Mouse (Mus musculus) hindbrain, embryonic 14.5 days (tissue): ENCODE data around the gene Tspan31. TPM values are rescaled to one million over a fixed set of nuclear protein-coding genes. Genes with fewer than 3 reads are reported as not detected.

Experiments used
- ATAC-seq: fragments of 200-750 bp; cut with Nextera tagmentation; 2 replicates; pipeline ENCODE4 v1.8.0; 2017; ENCODE audit warnings: moderate number of reproducible peaks, mild to moderate bottlenecking, moderate TSS enrichment, moderate library complexity; ENCODE audit not compliant: low FRiP score
- DNase-seq: peaks from one replicate; pipeline ENCODE4 v3.0.0-alpha.2; 2015; ENCODE audit warnings: low spot score
- H3K27ac ChIP-seq: fragments of 300-500 bp; sonication (generic); 2 replicates; pipeline ENCODE4 v1.5.1; 2014; ENCODE audit warnings: mild to moderate bottlenecking, moderate library complexity
- H3K27me3 ChIP-seq: fragments of 300-500 bp; sonication (generic); 2 replicates; pipeline ENCODE4 v1.6.1; 2014; ENCODE audit warnings: mild to moderate bottlenecking, low read length, mixed read lengths; ENCODE audit not compliant: control insufficient read depth, insufficient read depth
- H3K36me3 ChIP-seq: fragments of 300-500 bp; sonication (generic); replicated peaks from 2 replicates; pipeline ENCODE4 v1.6.1; 2014; ENCODE audit not compliant: control insufficient read depth, insufficient read depth
- H3K4me1 ChIP-seq: fragments of 300-500 bp; sonication (generic); replicated peaks from 2 replicates; pipeline ENCODE4 v1.6.1; 2014; ENCODE audit warnings: antibody characterized with exemption, low read length, mixed read lengths; ENCODE audit not compliant: control insufficient read depth, insufficient read depth
- H3K4me2 ChIP-seq: fragments of 300-500 bp; sonication (generic); replicated peaks from 2 replicates; pipeline ENCODE4 v1.6.1; 2014; ENCODE audit warnings: mild to moderate bottlenecking, moderate library complexity
- H3K4me3 ChIP-seq: fragments of 300-500 bp; sonication (generic); replicated peaks from 2 replicates; pipeline ENCODE4 v1.5.1; 2014; ENCODE audit warnings: mild to moderate bottlenecking, low read length
- H3K9ac ChIP-seq: fragments of 300-500 bp; sonication (generic); 2 replicates; pipeline ENCODE4 v1.6.1; 2014
- H3K9me3 ChIP-seq: fragments of 300-500 bp; sonication (generic); 2 replicates; pipeline ENCODE4 v1.6.1; 2016; ENCODE audit warnings: low read length; ENCODE audit not compliant: control insufficient read depth
- WGBS: fragments of 180-500 bp; shearing (Covaris S2); extraction: QIAGEN DNeasy Blood & Tissue Kit; methylation state at CpG from one replicate; pipeline ENCODE4 v1.1.7; 2014; 5-methylcytosine and 5-hydroxymethylcytosine counted together
- polyA plus RNA-seq: library from polyadenylated mRNA; unstranded; fragments of >200 nt; fragmentation: Nextera tagmentation; extraction: Ambion mirVana; gene quantifications from 2 replicates; pipeline ENCODE4 v1.2.1, GENCODE M21; 2014

The Tspan31 gene
- polyA plus RNA-seq = 54.4 and 83.3 TPM in 2 replicates

GRCm38 (mm10) chr10:127070190-127071121 lies at the start of gene Tspan31:
Gene Tspan31, minus strand, starts transcription at chr10:127070264.
- DNase-seq (peak; percentile 93), ATAC-seq (peak; percentile 94)
- Histone ChIP-seq H3K27ac (peak within 1 kb of the TSS; percentile 93), H3K4me3 (peak within 1 kb of the TSS; percentile 57), H3K36me3 (peaks cover 36% of the 10 kb centered on the region), H3K4me1 (peaks cover 20% of the 10 kb centered on the region), H3K9ac (peak within 1 kb of the TSS; percentile 71), H3K27me3 (no peaks in the 10 kb centered on the region), H3K4me2 (peak within 1 kb of the TSS; percentile 73), H3K9me3 (no peaks in the 10 kb centered on the region)
- 3% methylated on average over 36 of the region's 36 CpGs for WGBS

GRCm38 (mm10) chr10:127119229-127119628 lies 49.2 kb upstream of the Tspan31 start:
- H3K27ac ChIP-seq = no peak overlapping the region
- H3K36me3 ChIP-seq = peaks cover 50% of the 10 kb centered on the region
- no peaks in the 10 kb centered on the region for H3K27me3 ChIP-seq
- WGBS = 95% methylated on average over 10 of the region's 10 CpGs
- DNase-seq = no peak
- no peak overlapping the region for H3K4me3 ChIP-seq
- H3K9ac ChIP-seq = no peak overlapping the region
- no peak for ATAC-seq
- H3K4me2 ChIP-seq = no peak overlapping the region; the same call in 1 of the 2 replicates
- H3K9me3 ChIP-seq = no peaks in the 10 kb centered on the region
- peaks cover 24% of the 10 kb centered on the region for H3K4me1 ChIP-seq

GRCm38 (mm10) chr10:127118470-127118869 lies 48.4 kb upstream of the Tspan31 start:
- peaks cover 24% of the 10 kb centered on the region for H3K4me1 ChIP-seq
- 94% methylated on average over 11 of the region's 11 CpGs for WGBS
- H3K9me3 ChIP-seq = no peaks in the 10 kb centered on the region
- H3K4me3 ChIP-seq = no peak overlapping the region
- H3K27ac ChIP-seq = no peak overlapping the region
- no peak overlapping the region for H3K9ac ChIP-seq
- no peaks in the 10 kb centered on the region for H3K27me3 ChIP-seq
- no peak overlapping the region for H3K4me2 ChIP-seq
- no peak for DNase-seq
- peaks cover 52% of the 10 kb centered on the region for H3K36me3 ChIP-seq
- ATAC-seq = no peak

GRCm38 (mm10) chr10:127115068-127115467 lies 45.0 kb upstream of the Tspan31 start:
- no peak overlapping the region for H3K4me3 ChIP-seq
- H3K9me3 ChIP-seq = no peaks in the 10 kb centered on the region
- H3K27me3 ChIP-seq = no peaks in the 10 kb centered on the region
- H3K9ac ChIP-seq = no peak overlapping the region
- H3K4me1 ChIP-seq = peaks cover 4% of the 10 kb centered on the region
- ATAC-seq = no peak
- WGBS = 89% methylated on average over 2 of the region's 2 CpGs
- DNase-seq = no peak
- no peak overlapping the region for H3K4me2 ChIP-seq
- H3K36me3 ChIP-seq = peaks cover 74% of the 10 kb centered on the region
- H3K27ac ChIP-seq = no peak overlapping the region

- H3K4me1 ChIP-seq = no peaks in the 10 kb centered on the region
- H3K9ac ChIP-seq = no peak overlapping the region
- H3K27me3 ChIP-seq = no peaks in the 10 kb centered on the region
- H3K4me2 ChIP-seq = no peak overlapping the region
- H3K36me3 ChIP-seq = peaks cover 74% of the 10 kb centered on the region
- H3K9me3 ChIP-seq = no peaks in the 10 kb centered on the region
- no peak for DNase-seq
- 94% methylated on average over 11 of the region's 11 CpGs for WGBS
- ATAC-seq = no peak
- H3K27ac ChIP-seq = no peak overlapping the region
- H3K4me3 ChIP-seq = no peak overlapping the region
Measured at GRCm38 (mm10) chr10:127114408-127114807, 44.3 kb upstream of the Tspan31 start.

GRCm38 (mm10) chr10:127111001-127111887 lies 41.2 kb upstream of the Tspan31 start:
- Histone ChIP-seq H3K27me3 (no peaks in the 10 kb centered on the region), H3K9ac (no peak overlapping the region), H3K4me3 (no peak overlapping the region), H3K4me2 (no peak overlapping the region), H3K36me3 (peaks cover 68% of the 10 kb centered on the region), H3K9me3 (no peaks in the 10 kb centered on the region), H3K27ac (no peak overlapping the region), H3K4me1 (no peaks in the 10 kb centered on the region)
- ATAC-seq (no peak), DNase-seq (no peak)
- WGBS = 91% methylated on average over 15 of the region's 15 CpGs

GRCm38 (mm10) chr10:127108262-127108583 lies 38.2 kb upstream of the Tspan31 start:
- Histone ChIP-seq H3K27me3 (no peaks in the 10 kb centered on the region), H3K9ac (no peak overlapping the region), H3K4me3 (no peak overlapping the region), H3K4me1 (no peaks in the 10 kb centered on the region), H3K27ac (no peak overlapping the region), H3K4me2 (no peak overlapping the region), H3K9me3 (no peaks in the 10 kb centered on the region), H3K36me3 (peaks cover 60% of the 10 kb centered on the region)
- no peak for ATAC-seq
- WGBS = 83% methylated on average over 3 of the region's 3 CpGs
- DNase-seq = no peak

- ATAC-seq = no peak
- WGBS = 93% methylated on average over 16 of the region's 16 CpGs
Measured at GRCm38 (mm10) chr10:127107563-127108261, 37.6 kb upstream of the Tspan31 start.

GRCm38 (mm10) chr10:127103631-127104030 lies 33.6 kb upstream of the Tspan31 start:
- Histone ChIP-seq H3K9ac (no peak overlapping the region), H3K27me3 (no peaks in the 10 kb centered on the region), H3K9me3 (no peaks in the 10 kb centered on the region), H3K36me3 (peaks cover 69% of the 10 kb centered on the region), H3K4me3 (no peak overlapping the region), H3K4me1 (no peaks in the 10 kb centered on the region), H3K4me2 (no peak overlapping the region), H3K27ac (no peak overlapping the region)
- WGBS = 87% methylated on average over 7 of the region's 7 CpGs
- DNase-seq = no peak
- ATAC-seq = no peak

More at GRCm38 (mm10) chr10:127107563-127108261, 37.6 kb upstream of the Tspan31 start:
- no peaks in the 10 kb centered on the region for H3K4me1 ChIP-seq
- H3K36me3 ChIP-seq = peaks cover 55% of the 10 kb centered on the region
- H3K9me3 ChIP-seq = no peaks in the 10 kb centered on the region
- H3K27me3 ChIP-seq = no peaks in the 10 kb centered on the region
- no peak overlapping the region for H3K4me2 ChIP-seq
- no peak overlapping the region for H3K9ac ChIP-seq
- DNase-seq = no peak
- H3K27ac ChIP-seq = no peak overlapping the region
- no peak overlapping the region for H3K4me3 ChIP-seq
